Mouse (Mus musculus) Patski (cell line): Measurements from ENCODE around the gene Smim11. TPM values are rescaled to one million over a fixed set of nuclear protein-coding genes. Genes with fewer than 3 reads are reported as not detected.

Experiments
- ATAC-seq: fragments of 100-300 bp; one replicate; pipeline ENCODE4 v1.8.0; 2021
- CTCF ChIA-PET: fragments of 350-600 bp; sonication (Branson Sonifier 250); formaldehyde crosslinking; loops from one replicate; lab custom pipeline; 2022; ENCODE audit warnings: inconsistent platforms; lab: Charles Lee
- POLR2A ChIA-PET: fragments of 350-600 bp; sonication (Branson Sonifier 250); formaldehyde crosslinking; loops from one replicate; lab custom pipeline; 2022; ENCODE audit warnings: antibody characterized with exemption, inconsistent platforms; lab: Charles Lee
- DNase-seq: peaks from one replicate; pipeline ENCODE4 v3.0.0-alpha.2; 2011; ENCODE audit warnings: low read depth, low spot score
- H3K27me3 ChIP-seq: fragments of 371-371 bp; one replicate; pipeline ENCODE4 v1.5.1; 2021
- CTCF ChIP-seq: fragments of 100-300 bp; IDR thresholded peaks from one replicate; pipeline ENCODE4 v1.5.1; 2021
- in situ Hi-C: fragments of 300-500 bp; cut with MboI; formaldehyde crosslinking; loops from 3 replicates; pipeline ENCODE4 v1.11.1; 2018; ENCODE audit warnings: low pct_unique_long_range_greater_than_20kb, mixed read lengths
- polyA plus RNA-seq: library from polyadenylated mRNA; unstranded; gene quantifications from one replicate; pipeline ENCODE4 v1.2.3, GENCODE M21; 2021

The Smim11 gene
- polyA plus RNA-seq, 1 experiment from 2014 or later = 77.4 TPM

DNA sequence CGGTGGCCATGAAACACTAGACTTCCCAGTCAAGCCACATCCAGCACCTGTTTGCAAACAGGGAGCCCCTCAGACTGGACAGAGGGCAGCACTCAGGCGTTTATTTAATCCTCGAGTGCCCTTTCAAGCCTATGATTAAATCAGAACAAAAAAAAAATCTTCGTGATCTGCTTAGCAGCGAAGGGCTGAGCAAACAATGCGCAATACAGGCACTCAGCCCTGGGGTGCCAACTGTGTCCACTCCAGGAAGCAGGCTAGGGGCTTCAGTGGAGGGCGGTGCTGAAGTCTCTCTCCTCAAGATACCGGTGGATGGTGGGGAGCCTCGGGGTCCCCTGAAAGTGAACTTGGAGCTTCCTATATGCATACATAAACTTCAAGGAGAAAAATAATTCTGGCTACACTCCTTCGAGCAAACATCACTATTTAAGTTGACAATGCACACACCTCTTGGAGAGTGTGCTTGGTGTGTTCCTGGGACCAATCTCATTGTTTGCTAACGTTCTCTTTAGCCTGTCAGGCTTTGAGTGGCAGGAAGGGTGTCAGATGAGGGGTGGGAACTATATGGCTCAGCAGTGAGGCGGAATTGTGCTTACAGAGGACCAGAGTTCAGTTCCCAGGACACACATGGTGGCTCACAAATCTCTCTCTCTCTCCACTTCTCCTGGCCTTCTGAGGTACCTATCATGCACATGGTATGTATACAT lies 6.7 kb upstream of the Smim11 start:
- DNase-seq (no peak), ATAC-seq (no peak)
- no peak for TF ChIP-seq CTCF
- CTCF ChIA-PET = no interaction called here
- in situ Hi-C loops = loop anchor here (10.0 kb wide), 1 partner anchor 580 kb away; no protein-coding TSS in a partner anchor
- POLR2A ChIA-PET = no interaction called here
- no peaks in the 10 kb centered on the region for H3K27me3 ChIP-seq

DNA sequence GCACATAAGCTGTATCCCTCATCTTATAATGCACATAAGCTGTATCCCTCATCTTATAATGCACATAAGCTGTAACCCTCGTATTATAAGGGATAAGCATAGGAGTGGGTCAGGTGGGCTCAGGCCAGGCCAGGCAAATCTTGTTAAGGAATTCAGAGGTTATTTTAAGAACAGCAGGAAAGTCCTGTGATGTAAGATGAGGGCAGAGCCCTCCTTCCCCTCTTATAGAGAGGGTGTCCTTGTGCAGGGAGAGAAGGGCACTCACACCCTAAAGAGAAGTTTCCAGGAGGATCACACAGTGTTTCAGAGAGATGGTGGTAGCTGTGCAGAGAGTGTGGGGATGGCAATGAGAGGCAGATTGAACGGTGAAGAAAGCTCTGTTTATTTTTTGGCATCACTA lies 5.8 kb upstream of the Smim11 start:
- TF ChIP-seq CTCF = no peak
- H3K27me3 ChIP-seq = no peaks in the 10 kb centered on the region
- ChIA-PET CTCF (interaction anchor here (1.0 to 3.6 kb wide), 2 partner anchors 8 to 19 kb away, joined by 3 to 17 read pairs; no protein-coding TSS in a partner anchor), POLR2A (no interaction called here)
- DNase-seq = no peak
- in situ Hi-C loops = loop anchor here (10.0 kb wide), 1 partner anchor 581 kb away; no protein-coding TSS in a partner anchor
- no peak for ATAC-seq

DNA sequence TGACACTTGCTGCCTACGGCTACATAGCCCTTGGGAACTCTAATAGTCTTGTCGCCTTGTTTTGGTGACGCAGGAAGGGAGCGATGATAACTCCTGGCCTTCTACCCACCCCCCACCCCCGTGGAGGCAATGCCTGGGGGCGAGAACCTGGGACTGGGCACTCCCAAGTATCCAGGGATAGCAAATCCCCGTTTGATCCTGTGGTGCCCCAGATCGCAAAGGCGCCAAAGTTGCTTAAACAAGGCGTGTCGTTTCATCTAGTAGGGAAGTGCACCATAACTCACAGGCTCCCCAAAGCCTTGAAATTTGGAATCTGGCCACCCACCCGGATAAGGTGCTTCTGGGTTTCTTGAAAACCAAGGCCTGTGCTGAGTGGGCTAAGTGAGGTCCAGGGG lies 323 bp downstream of the Smim11 start:
- no peaks in the 10 kb centered on the region for H3K27me3 ChIP-seq
- no peak for TF ChIP-seq CTCF
- ATAC-seq = peak; percentile 18
- in situ Hi-C loops = no loop called here
- CTCF ChIA-PET = interaction anchor here (1.1 kb wide), 1 partner anchor 13 kb away, joined by 3 read pairs; no protein-coding TSS in a partner anchor
- DNase-seq = no peak
- POLR2A ChIA-PET = no interaction called here

DNA sequence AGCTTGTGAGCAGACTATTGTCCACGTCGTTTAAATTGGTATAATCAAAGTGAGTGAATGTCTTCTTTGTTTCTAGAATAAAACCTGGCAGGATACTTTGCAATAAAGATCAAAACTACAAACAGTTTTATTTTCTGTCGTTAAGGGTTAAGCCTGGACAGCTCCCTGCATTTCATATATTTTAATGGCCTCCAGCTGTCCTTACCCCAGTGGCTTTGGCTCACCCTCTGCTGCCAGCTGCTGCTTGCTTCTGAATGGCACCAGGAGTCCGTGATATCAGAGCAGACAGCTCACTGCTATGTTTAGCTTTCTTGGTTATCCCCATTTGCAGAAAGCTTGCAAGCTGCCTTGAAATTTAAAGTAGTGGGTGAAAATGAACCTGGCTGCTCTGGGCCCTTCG lies 903 bp downstream of the Smim11 start:
- no peaks in the 10 kb centered on the region for H3K27me3 ChIP-seq
- ChIA-PET CTCF (interaction anchor here (1.1 to 1.2 kb wide), 2 partner anchors 13 to 30 kb away, joined by 3 read pairs; no protein-coding TSS in a partner anchor), POLR2A (no interaction called here)
- no peak for TF ChIP-seq CTCF
- DNase-seq (no peak), ATAC-seq (no peak)
- in situ Hi-C loops = no loop called here

DNA sequence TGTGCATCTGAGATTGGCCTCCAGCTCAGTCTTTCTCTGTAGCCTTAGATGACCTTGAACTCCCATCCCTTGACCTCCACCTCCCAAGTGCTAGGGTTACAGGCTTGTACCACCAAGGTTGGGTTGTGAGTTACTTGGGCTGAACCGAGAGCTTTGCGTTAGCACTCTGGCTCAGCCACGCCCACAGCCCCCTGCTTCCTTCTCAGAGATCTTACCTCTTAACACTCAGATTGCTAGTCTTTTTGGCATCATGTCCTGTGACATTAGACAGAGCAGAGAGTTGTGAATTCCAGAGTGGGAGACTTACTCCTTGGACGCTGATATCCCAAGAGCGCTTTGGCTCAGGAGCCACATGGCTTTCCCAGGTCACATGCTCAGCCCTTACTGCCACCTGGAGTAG lies 1.4 kb downstream of the Smim11 start:
- POLR2A ChIA-PET = no interaction called here
- ATAC-seq = no peak
- no peak for TF ChIP-seq CTCF
- DNase-seq = no peak
- no peaks in the 10 kb centered on the region for H3K27me3 ChIP-seq
- CTCF ChIA-PET = interaction anchor here (1.1 to 1.2 kb wide), 2 partner anchors 12 to 30 kb away, joined by 3 read pairs; no protein-coding TSS in a partner anchor
- in situ Hi-C loops = no loop called here

DNA sequence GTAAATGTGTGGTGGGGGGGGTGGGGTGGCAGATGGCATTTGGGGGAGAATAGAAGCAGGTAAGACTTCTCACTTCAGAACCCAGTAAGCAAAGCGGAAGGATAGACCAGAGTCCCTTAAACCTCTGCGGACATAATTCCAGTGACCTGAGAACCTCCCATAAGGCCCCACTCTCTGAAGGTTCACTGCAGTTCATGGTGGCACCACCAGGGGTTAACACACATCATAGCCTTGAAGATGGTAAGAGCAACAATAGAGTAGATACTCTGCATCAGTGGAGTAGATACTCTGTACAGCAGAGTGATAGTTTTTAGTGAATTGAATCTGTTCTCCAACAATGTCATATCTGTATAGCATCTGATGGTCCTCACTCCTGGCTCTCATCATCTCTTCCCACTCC lies 4.4 kb downstream of the Smim11 start:
- in situ Hi-C loops = no loop called here
- DNase-seq = no peak
- no peak for TF ChIP-seq CTCF
- H3K27me3 ChIP-seq = no peaks in the 10 kb centered on the region
- ATAC-seq = no peak
- CTCF ChIA-PET = interaction anchor here (2.3 kb wide), 1 partner anchor 9 kb away, joined by 16 read pairs; no protein-coding TSS in a partner anchor
- POLR2A ChIA-PET = no interaction called here

DNA sequence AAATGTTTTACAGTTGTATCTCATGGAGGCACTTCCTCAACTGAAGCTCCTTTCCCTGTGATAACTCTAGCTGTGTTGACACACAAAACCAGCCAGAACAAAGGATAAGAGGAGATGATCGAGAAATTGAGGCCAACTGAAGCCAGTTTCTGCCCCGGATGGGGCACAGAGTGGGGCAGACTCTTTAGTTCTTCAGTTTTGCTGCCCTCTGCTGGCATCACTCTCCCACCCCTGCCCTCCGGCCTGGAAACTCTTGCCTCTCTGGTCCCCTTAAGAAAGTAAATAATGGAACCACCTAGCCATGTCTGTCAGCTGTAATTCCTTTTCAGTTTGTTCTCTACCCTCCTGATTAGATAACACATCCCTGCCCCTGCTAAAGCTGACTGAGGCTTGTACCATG lies 6.9 kb downstream of the Smim11 start:
- ChIA-PET POLR2A (no interaction called here), CTCF (interaction anchor here (1.0 to 1.3 kb wide), 2 partner anchors 21 to 33 kb away, joined by 3 to 4 read pairs; no protein-coding TSS in a partner anchor)
- DNase-seq = no peak
- in situ Hi-C loops = no loop called here
- no peaks in the 10 kb centered on the region for H3K27me3 ChIP-seq
- no peak for ATAC-seq
- TF ChIP-seq CTCF = peak; percentile 27

DNA sequence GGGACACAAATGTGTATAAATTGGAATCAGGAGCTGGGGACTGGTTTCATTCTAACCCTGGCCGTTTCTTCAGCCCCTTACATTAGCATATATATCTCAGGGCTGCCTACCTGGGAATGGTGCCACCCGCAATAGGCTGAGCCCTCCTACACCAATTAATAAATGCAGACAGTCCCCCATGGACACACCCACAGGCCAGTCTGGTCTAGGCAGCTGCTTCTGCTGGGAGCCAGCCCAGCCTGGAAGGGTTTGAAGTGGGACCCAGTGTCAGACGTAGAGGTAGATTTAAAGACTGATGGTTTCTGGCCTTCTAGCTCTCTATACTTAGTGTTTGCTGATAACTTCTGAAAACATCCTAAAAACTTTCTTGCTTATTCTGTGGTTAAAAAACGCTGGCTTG lies 8.0 kb downstream of the Smim11 start:
- no peaks in the 10 kb centered on the region for H3K27me3 ChIP-seq
- POLR2A ChIA-PET = no interaction called here
- ATAC-seq = no peak
- CTCF ChIA-PET = interaction anchor here (1.3 kb wide), 1 partner anchor 22 kb away, joined by 3 read pairs; no protein-coding TSS in a partner anchor
- no peak for DNase-seq
- in situ Hi-C loops = no loop called here
- TF ChIP-seq CTCF = no peak

DNA sequence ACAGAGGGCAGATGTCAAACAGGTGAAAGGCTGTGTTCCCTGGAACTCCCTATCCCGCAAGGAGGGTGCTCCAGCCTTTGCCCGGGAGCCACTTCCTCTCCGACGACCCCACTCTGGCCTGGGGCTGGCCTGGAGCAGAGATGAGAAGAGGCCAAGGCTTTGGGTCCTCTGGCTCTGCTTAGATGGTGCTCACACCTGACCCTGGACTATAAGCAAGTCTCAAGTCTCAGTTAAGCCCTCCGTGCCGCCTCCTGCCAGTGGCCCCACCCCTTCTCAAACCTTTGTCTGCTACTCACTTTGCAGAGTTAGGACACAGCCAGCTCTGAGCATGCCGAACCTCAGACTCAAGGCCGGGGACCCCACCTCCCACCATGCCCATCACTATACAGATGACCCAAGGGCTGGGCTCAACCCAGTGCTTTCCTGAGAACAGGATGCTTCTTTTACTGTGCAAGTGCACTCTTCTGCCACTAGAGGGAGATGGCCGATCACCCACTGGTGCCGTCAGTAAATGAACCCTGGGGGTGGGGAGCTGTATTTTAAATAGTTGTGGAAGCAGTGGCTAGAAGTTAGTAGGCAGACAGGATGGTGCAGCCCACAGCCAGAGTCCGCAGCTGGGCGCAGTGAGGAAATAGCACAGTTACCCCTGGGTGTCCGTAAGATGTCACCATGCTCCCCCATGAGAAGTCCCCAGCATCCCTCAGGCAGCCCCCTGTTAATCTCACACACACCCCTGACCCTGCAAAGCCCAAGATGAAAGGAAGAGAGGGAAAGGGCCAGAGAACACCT lies 13.1 kb downstream of the Smim11 start:
- in situ Hi-C loops = no loop called here
- ATAC-seq (peak; percentile 67), DNase-seq (no peak)
- ChIA-PET CTCF (interaction anchor here (0.6 to 2.5 kb wide), 8 partner anchors 10 to 173 kb away, joined by 3 to 16 read pairs (median 4); no protein-coding TSS in a partner anchor), POLR2A (no interaction called here)
- TF ChIP-seq CTCF = no peak
- no peaks in the 10 kb centered on the region for H3K27me3 ChIP-seq

DNA sequence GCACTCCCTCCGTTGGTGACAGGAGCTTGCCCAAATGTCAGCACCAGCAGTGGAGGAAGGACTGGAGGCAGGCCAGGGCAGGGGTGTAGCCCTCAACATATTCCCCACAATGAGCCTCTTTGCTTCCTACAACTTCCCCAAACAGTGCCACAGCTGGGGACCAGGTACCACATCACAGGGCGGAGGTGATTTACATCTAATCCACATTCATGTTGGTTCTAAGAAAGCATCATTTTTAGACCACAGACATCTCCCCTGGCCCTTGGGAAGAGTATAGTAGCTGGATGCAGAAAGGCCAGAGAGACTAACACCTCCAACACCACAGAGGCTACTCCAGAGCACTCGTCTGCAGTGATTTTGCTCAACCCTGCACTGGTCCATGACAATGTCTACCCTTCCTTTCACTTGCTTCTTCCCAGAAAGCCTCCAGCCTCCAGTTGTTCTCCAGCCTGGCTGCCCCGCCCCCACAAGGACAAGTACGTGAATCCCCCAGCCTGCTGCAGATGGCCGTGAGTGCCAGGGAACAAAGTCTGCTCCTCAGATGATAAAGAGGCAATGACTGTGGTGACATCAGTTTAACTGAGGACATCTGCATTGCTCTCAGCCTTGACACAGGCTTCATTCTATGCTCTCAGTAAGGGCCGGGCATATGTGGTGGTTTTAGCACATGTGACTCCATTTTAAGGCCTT lies 15.1 kb downstream of the Smim11 start:
- DNase-seq (no peak), ATAC-seq (no peak)
- ChIA-PET CTCF (interaction anchor here (1.4 kb wide), 1 partner anchor 12 kb away, joined by 3 read pairs; no protein-coding TSS in a partner anchor), POLR2A (no interaction called here)
- no peak for TF ChIP-seq CTCF
- in situ Hi-C loops = no loop called here
- no peaks in the 10 kb centered on the region for H3K27me3 ChIP-seq
